Mouse (Mus musculus) E14TG2a.4 (cell line): ENCODE results near the gene Gm10153.
"Not testable (repeated sequence)": the region's sequence is repeated elsewhere in the genome, so short reads cannot be mapped to it uniquely, and the experiment has no call there.

Source experiments
- H3K27me3 ChIP-seq: 2 replicates; pipeline ENCODE4 v1.6.1; 2014; ENCODE audit warnings: low read length, control low read depth; ENCODE audit not compliant: insufficient read depth
- H3K36me3 ChIP-seq: 2 replicates; pipeline ENCODE4 v1.6.1; 2014; ENCODE audit warnings: low read length, control low read depth; ENCODE audit not compliant: insufficient read depth
- H3K4me1 ChIP-seq: replicated peaks from 2 replicates; pipeline ENCODE4 v1.6.1; 2014; ENCODE audit warnings: low read depth, low read length, control low read depth
- H3K4me3 ChIP-seq: replicated peaks from 2 replicates; pipeline ENCODE4 v1.5.1; 2014; ENCODE audit warnings: mild to moderate bottlenecking, low read length
- H3K9me3 ChIP-seq: 2 replicates; pipeline ENCODE4 v1.6.1; 2014; ENCODE audit warnings: low read length, control low read depth
- CTCF ChIP-seq: conservative IDR thresholded peaks from 2 replicates; pipeline ENCODE4 v1.5.1; 2014; ENCODE audit warnings: low read length
- NANOG ChIP-seq: IDR thresholded peaks from 2 replicates; pipeline ENCODE4 v1.6.1; 2014; ENCODE audit warnings: borderline replicate concordance, low read length, mixed read lengths
- POU5F1 ChIP-seq: IDR thresholded peaks from 2 replicates; pipeline ENCODE4 v1.6.1; 2014; ENCODE audit warnings: low read length, borderline replicate concordance

Gm10153 gene

DNA sequence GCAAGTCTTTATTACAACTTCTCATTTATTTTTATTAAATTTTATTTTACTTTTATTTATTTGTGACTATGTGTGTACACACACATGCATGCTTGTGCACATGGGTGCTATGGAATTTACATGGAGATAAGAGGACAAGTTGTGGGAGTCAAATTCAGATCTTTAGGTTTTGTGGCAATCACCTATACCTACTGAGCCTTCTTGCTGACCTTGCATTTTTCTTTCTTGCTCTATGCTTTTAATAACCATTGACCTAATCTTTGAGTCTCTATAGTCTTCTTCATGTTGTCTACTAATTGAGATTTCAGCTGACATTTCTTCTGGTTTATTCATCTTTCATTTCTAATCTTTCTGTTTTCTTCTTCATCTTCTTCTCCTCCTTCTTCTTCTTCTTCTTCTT is 41.6 kb downstream of the Gm10153 start:
- H3K36me3 ChIP-seq, result no peaks in the 10 kb centered on the region
- no peaks in the 10 kb centered on the region for H3K4me1 ChIP-seq
- H3K9me3 ChIP-seq, result no peaks in the 10 kb centered on the region
- TF ChIP-seq NANOG, result no peak
- no peak for TF ChIP-seq CTCF
- TF ChIP-seq POU5F1, result no peak
- peaks cover 17% of the 10 kb centered on the region for H3K27me3 ChIP-seq
- no peak overlapping the region for H3K4me3 ChIP-seq

DNA sequence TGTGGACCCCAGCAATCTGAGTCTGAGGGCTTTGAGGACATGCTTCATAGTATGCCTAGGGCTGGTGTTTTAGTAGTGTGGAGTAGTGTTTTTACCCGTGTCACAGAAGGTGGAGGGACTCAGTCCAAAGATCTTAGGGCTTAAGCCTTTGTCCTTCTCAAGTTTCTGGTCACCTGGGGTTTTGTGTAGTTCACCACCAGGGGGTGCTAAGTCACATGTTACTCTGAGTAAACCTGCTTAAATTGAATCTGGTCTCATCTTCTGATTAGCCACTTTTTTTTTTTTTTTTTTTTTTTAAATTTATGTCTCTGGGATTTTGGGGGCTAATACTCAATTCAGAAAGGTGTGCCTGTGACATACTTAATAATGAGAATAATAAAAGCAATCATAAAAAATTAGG is 44.2 kb downstream of the Gm10153 start:
- peak; percentile 28; the same call in 1 of the 2 replicates for TF ChIP-seq CTCF
- no peak for TF ChIP-seq NANOG
- no peak for TF ChIP-seq POU5F1

DNA sequence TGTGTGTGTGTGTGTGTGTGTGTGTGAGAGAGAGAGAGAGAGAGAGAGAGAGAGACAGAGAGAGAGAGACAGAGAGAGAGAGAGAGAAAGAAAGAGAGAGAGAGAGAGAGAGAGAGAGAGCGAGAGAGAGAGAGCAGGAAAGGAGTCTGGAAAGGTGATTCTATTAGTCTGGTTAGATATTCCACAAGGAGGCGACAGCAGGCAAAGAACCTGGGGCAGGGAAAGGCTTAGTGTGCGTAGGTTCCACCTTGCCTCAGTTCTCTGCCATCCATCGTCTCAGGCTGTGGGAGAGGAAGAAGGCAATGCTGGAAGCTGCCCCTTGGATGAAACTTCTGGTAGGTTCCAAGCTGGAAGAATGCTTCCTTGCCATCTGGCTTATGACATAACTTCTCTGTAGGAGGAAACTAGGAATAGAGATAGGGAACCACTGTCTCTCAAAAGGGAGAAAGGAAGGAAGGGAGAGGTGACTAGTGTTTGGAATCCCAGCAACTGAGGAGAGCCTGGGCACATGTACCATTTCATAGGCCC is 44.7 kb downstream of the Gm10153 start:
- Histone ChIP-seq H3K36me3 (no peaks in the 10 kb centered on the region), H3K9me3 (peaks cover 16% of the 10 kb centered on the region), H3K4me1 (no peaks in the 10 kb centered on the region), H3K4me3 (no peak overlapping the region), H3K27me3 (peaks cover 15% of the 10 kb centered on the region)
- TF ChIP-seq POU5F1, result no peak
- no peak for TF ChIP-seq CTCF
- no peak for TF ChIP-seq NANOG

More for the DNA sequence above, 44.2 kb downstream of the Gm10153 start:
- no peaks in the 10 kb centered on the region for H3K4me1 ChIP-seq
- no peaks in the 10 kb centered on the region for H3K36me3 ChIP-seq
- H3K4me3 ChIP-seq, result no peak overlapping the region
- peaks cover 11% of the 10 kb centered on the region for H3K9me3 ChIP-seq
- H3K27me3 ChIP-seq, result peaks cover 15% of the 10 kb centered on the region

DNA sequence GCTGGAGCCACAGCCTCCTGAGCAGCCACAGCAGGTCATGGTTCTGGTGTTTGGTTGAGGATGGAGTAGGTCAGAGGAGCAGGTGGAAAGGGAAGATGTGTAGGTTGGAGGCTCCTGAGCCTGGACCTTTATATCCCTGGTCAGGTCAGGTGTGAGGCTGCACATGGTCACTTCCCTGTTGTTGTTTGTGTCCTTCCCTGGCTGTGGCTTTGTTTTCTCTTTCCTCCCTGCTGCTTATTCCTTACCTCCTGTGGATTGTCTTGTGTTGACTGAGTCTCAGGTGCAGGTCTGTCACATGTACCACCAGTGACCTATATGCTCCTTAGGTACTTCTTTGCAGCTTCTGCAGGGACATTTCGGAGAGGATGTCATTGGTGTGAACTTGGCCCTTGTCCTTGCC is 45.7 kb downstream of the Gm10153 start, which contains the start of gene Gm45337:
Gene Gm45337, minus strand, starts transcription at position 101 of the 400 bp plus-strand sequence.
- Histone ChIP-seq H3K9me3 (peaks cover 24% of the 10 kb centered on the region), H3K27me3 (peaks cover 15% of the 10 kb centered on the region), H3K4me3 (no peak within 1 kb of the TSS), H3K4me1 (no peaks in the 10 kb centered on the region), H3K36me3 (no peaks in the 10 kb centered on the region)
- TF ChIP-seq CTCF (no peak), POU5F1 (no peak), NANOG (no peak)

DNA sequence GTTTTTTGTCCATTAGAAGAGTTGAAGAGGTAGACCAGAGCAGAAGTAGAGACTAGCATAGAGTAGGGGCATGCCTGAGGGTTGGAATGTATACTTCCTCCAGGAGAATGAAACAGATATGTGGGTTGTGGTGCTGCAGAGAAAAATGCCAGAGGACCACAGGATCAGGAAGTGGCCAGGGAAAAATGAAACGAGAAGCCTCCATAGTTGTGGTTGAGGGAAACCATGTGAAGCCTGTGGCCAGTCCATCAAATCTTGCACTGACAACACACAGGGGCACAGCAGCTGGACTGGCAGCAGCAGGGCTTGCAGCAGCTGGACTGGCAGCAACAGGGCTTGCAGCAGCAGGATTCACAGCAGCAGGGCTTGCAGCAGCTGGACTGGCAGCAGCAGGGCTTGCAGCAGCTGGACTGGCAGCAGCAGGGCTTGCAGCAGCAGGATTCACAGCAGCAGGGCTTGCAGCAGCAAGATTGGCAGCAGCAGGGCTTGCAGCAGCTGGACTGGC is 46.6 kb downstream of the Gm10153 start:
- not testable (repeated sequence) for H3K4me3 ChIP-seq, H3K4me1 ChIP-seq, H3K36me3 ChIP-seq
- Histone ChIP-seq H3K9me3 (peaks cover 26% of the 10 kb centered on the region), H3K27me3 (peaks cover 15% of the 10 kb centered on the region)

DNA sequence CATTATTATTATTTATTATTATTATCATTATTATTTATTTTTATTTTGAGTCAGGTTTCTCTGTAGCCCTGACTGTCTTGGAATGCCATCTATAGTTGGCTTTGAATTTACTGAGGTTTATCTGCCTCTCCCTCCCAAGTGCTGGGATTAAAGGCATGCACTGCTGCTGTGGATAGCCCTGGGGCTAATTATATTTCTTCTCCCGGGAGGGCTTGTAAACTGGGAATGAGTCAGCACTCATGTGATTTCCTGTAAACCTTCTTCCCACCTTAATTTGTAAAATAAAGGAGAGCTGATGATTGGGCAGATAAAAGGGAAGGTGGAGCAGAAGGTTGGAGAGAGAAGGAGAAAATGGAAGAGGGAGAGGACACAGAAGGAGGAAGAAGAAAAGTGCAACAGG is 49.5 kb downstream of the Gm10153 start:
- Histone ChIP-seq H3K36me3 (no peaks in the 10 kb centered on the region), H3K4me1 (no peaks in the 10 kb centered on the region), H3K9me3 (peaks cover 26% of the 10 kb centered on the region), H3K27me3 (peaks cover 15% of the 10 kb centered on the region), H3K4me3 (no peak overlapping the region)
- no peak for TF ChIP-seq POU5F1
